Mouse (Mus musculus) v-Abl transformed pro-B cells (cell line): ENCODE data around the gene Tmem238l.

Source experiments
- in situ Hi-C, 2 experiments: fragments of 400-800 bp; cut with MboI; formaldehyde crosslinking; loops; one replicate each; pipeline ENCODE4 v1.15.1; 2025; ENCODE audit not compliant: unreplicated experiment in 2 of 2

Gene Tmem238l

GRCm38 (mm10) chr11:66956303-66956702, at the start of gene Tmem238l:
Gene Tmem238l (plus strand): TSS chr11:66956638.
- in situ Hi-C loops, result no loop called here

GRCm38 (mm10) chr11:66911811-66912210, 44.6 kb upstream of the Tmem238l start, which contains the start of gene Pirt:
Gene Pirt (plus strand): TSS chr11:66911981.
- in situ Hi-C loops, result no loop called here

GRCm38 (mm10) chr11:66912531-66913458, 43.6 kb upstream of the Tmem238l start:
- in situ Hi-C loops, result no loop called here

GRCm38 (mm10) chr11:66914249-66914648, 42.2 kb upstream of the Tmem238l start:
- in situ Hi-C loops, result no loop called here

- in situ Hi-C loops, result no loop called here
Measured at GRCm38 (mm10) chr11:66920012-66920411, 36.4 kb upstream of the Tmem238l start.

- in situ Hi-C loops, result no loop called here
Measured at GRCm38 (mm10) chr11:66924095-66924823, 32.2 kb upstream of the Tmem238l start.

GRCm38 (mm10) chr11:66928311-66928710, 28.1 kb upstream of the Tmem238l start:
- in situ Hi-C loops, result no loop called here

GRCm38 (mm10) chr11:66932827-66933599, 23.4 kb upstream of the Tmem238l start:
- in situ Hi-C loops, result no loop called here

GRCm38 (mm10) chr11:66934428-66935173, 21.8 kb upstream of the Tmem238l start:
- in situ Hi-C loops, result no loop called here

GRCm38 (mm10) chr11:66942011-66942410, 14.4 kb upstream of the Tmem238l start:
- in situ Hi-C loops, result no loop called here

- in situ Hi-C loops, result no loop called here
Measured at GRCm38 (mm10) chr11:66945224-66945767, 11.1 kb upstream of the Tmem238l start.

GRCm38 (mm10) chr11:66946521-66946920, 9.9 kb upstream of the Tmem238l start:
- in situ Hi-C loops, result no loop called here

- in situ Hi-C loops, result no loop called here
Measured at GRCm38 (mm10) chr11:66946922-66947321, 9.5 kb upstream of the Tmem238l start.

- in situ Hi-C loops, result no loop called here
Measured at GRCm38 (mm10) chr11:66960797-66961196, 4.4 kb downstream of the Tmem238l start.

GRCm38 (mm10) chr11:66961447-66962176, 5.2 kb downstream of the Tmem238l start:
- in situ Hi-C loops, result no loop called here

GRCm38 (mm10) chr11:66963462-66963861, 7.0 kb downstream of the Tmem238l start:
- in situ Hi-C loops, result no loop called here

- in situ Hi-C loops, result no loop called here
Measured at GRCm38 (mm10) chr11:66966500-66967116, 10.2 kb downstream of the Tmem238l start.

GRCm38 (mm10) chr11:66968575-66968974, 12.1 kb downstream of the Tmem238l start:
- in situ Hi-C loops, result no loop called here

- in situ Hi-C loops, result no loop called here
Measured at GRCm38 (mm10) chr11:66973507-66973906, 17.1 kb downstream of the Tmem238l start.
